17 mouse cellular contexts compared by ENCODE assay signal in the genomic region with DNA sequence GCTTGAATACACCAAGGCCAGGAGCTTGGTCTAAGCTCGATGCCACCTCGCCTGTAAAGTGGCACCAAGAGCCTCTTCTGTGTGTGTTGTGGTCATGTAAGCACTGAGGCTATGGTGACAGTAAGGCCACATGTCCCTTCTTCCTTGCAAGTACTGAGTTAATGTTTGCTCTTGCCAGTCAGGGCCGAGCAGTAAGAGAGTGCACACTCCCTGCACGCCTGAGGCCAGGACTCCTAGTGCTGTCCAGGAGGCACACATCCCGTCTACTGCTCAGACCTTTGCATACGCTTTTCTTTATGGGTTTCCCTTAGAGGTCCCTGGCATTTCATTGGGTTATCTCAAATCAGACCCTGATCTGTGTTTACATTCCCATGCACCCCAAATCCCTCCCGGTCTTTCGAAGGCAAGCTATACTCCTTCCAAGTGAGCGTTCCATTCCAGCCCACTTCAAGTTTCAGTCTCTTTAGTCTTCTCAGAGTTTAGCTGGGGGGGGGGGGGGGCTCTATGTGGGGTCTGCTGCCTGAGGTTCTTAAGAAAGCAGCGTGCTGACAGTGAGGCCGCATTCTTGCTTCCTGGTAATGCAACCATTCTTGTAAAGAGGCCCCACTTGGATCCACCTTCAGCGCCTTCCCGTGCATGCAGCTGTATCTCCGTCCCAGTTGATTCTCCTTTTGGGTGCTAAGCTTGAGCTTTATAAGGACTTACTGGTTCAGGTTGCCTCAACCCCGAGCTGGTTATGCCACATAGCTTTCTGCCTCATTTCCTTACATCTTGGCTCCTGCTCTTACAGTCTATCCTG.
DNase-seq lines count a peak whose midpoint lies in the region; ATAC-seq lines count a peak whose summit lies in the region.
"Had no signal": no experiment of that assay in that cellular context is flagged by ENCODE, and none has a peak within 500 bp of the region (broad histone marks: within the 10 kb centered on the region; RNA-seq: fewer than 3 reads in every experiment).

No protein-coding gene starts in this region.

- no peak overlapping the region for H3K9ac ChIP-seq in kidney, embryonic 16.5 days (replicated peaks; ENCODE audit: low read length)
- H3K9ac ChIP-seq in embryonic facial prominence, embryonic 15.5 days, result no peak overlapping the region
- H3K9ac ChIP-seq: embryonic facial prominence, embryonic 12.5 days; forebrain, embryonic 13.5 days; forebrain, postnatal 0 days; hindbrain, embryonic 13.5 days had no signal

- H3K4me1 ChIP-seq in kidney, embryonic 16.5 days (ENCODE audit: insufficient read depth, low read length), result peaks cover 19% of the 10 kb centered on the region
- peaks cover 13% of the 10 kb centered on the region for H3K4me1 ChIP-seq in embryonic facial prominence, embryonic 15.5 days
- H3K4me1 ChIP-seq: forebrain, embryonic 13.5 days had no signal

- H3K27me3 ChIP-seq in kidney, embryonic 16.5 days (ENCODE audit: insufficient read depth, low read length), result no peaks in the 10 kb centered on the region
- no peaks in the 10 kb centered on the region for H3K27me3 ChIP-seq in embryonic facial prominence, embryonic 15.5 days
- H3K27me3 ChIP-seq: embryonic facial prominence, embryonic 12.5 days; forebrain, embryonic 13.5 days; hindbrain, embryonic 13.5 days had no signal

- H3K9me3 ChIP-seq in kidney, embryonic 16.5 days (ENCODE audit: low read length), result peaks cover 11% of the 10 kb centered on the region
- H3K9me3 ChIP-seq in embryonic facial prominence, embryonic 15.5 days (replicated peaks), result peaks cover 4% of the 10 kb centered on the region; the same call in 1 of the 2 replicates

- WGBS in kidney, embryonic 16.5 days, result 69% methylated on average over 15 of the region's 15 CpGs
- WGBS in embryonic facial prominence, embryonic 15.5 days, result 65% methylated on average over 15 of the region's 15 CpGs

- no peak overlapping the region for H3K4me3 ChIP-seq in kidney, embryonic 16.5 days (ENCODE audit: low read length)
- no peak overlapping the region for H3K4me3 ChIP-seq in embryonic facial prominence, embryonic 15.5 days (replicated peaks)
- H3K4me3 ChIP-seq: embryonic facial prominence, embryonic 12.5 days; forebrain, embryonic 13.5 days; hindbrain, embryonic 13.5 days had no signal

- H3K36me3 ChIP-seq in kidney, embryonic 16.5 days (ENCODE audit: insufficient read depth, low read length), result peaks cover 15% of the 10 kb centered on the region; the same call in 1 of the 2 replicates
- H3K36me3 ChIP-seq in embryonic facial prominence, embryonic 15.5 days, result no peaks in the 10 kb centered on the region
- H3K36me3 ChIP-seq: embryonic facial prominence, embryonic 12.5 days; hindbrain, embryonic 13.5 days had no signal

- peak; percentile 32 for DNase-seq in cerebellum, adult 9-10 months
- no peak for DNase-seq in cerebellum, postnatal 10 days
- DNase-seq in kidney, adult 18-20 months, result peak; percentile 31
- no peak for DNase-seq in kidney, postnatal 10 days
- no peak for DNase-seq in kidney, adult 9 months
- DNase-seq: adrenal gland, postnatal 10 days; cerebellum, adult 11 months; embryo, embryonic 11 days; forebrain, postnatal 0 days; gastrocnemius, postnatal 14 days; heart, postnatal 14 days had no signal

- ATAC-seq in kidney, embryonic 16.5 days (ENCODE audit: low FRiP score, low TSS enrichment), result peak; percentile 56; the same call in 1 of the 2 replicates
- ATAC-seq in embryonic facial prominence, embryonic 15.5 days (ENCODE audit: insufficient number of reproducible peaks, low FRiP score, low TSS enrichment, low read depth), result no peak
- ATAC-seq: forebrain, embryonic 13.5 days; forebrain, postnatal 0 days had no signal

- no peak overlapping the region for H3K27ac ChIP-seq in kidney, embryonic 16.5 days (ENCODE audit: low read length)
- 0 out of 2 replicates have a peak overlapping the region, but pooled peaks have one; percentile 23 for H3K27ac ChIP-seq in embryonic facial prominence, embryonic 15.5 days (replicated peaks)
- H3K27ac ChIP-seq: embryonic facial prominence, embryonic 12.5 days; forebrain, embryonic 13.5 days; hindbrain, embryonic 13.5 days; hindbrain, postnatal 0 days had no signal

- no peak overlapping the region for H3K4me2 ChIP-seq in kidney, embryonic 16.5 days (replicated peaks; ENCODE audit: low read depth, low read length)
- H3K4me2 ChIP-seq in embryonic facial prominence, embryonic 15.5 days (replicated peaks), result no peak overlapping the region
- H3K4me2 ChIP-seq: embryonic facial prominence, embryonic 12.5 days; forebrain, embryonic 13.5 days; hindbrain, embryonic 13.5 days had no signal

Comparison
In these comparisons a context has a peak if more than half of its experiments do, and no peak if none do; other contexts are left out.
1. DNase-seq: peak in cerebellum, adult 9-10 months (single experiment) and kidney, adult 18-20 months (single experiment); none in cerebellum, postnatal 10 days (0 of 2), kidney, postnatal 10 days (single experiment) and kidney, adult 9 months (single experiment).